Mouse (Mus musculus) macrophage (primary cell): Measurements from ENCODE around the gene Cdkn1c. TPM values are rescaled to one million over a fixed set of nuclear protein-coding genes. Genes with fewer than 3 reads are reported as not detected.
A peak's percentile ranks its signal among the peaks of the same experiment; 100 is the strongest.

Source experiments
- H3K27ac ChIP-seq: fragments of 350-480 bp; formaldehyde crosslinking; 2 replicates; pipeline ENCODE4 v1.9.0; 2021
- H3K36me3 ChIP-seq: fragments of 350-480 bp; formaldehyde crosslinking; 2 replicates; pipeline ENCODE4 v1.9.0; 2021; ENCODE audit errors: inconsistent target
- H3K4me3 ChIP-seq: fragments of 350-480 bp; formaldehyde crosslinking; 2 replicates; pipeline ENCODE4 v1.9.0; 2021; ENCODE audit errors: inconsistent target
- H3K79me2 ChIP-seq: fragments of 350-480 bp; formaldehyde crosslinking; 2 replicates; pipeline ENCODE4 v1.9.0; 2021; ENCODE audit errors: inconsistent target
- WGBS: methylation state at CpG from one replicate; pipeline ENCODE4 v1.1.7; 2026; ENCODE audit warnings: inconsistent platforms; ENCODE audit not compliant: missing documents; 5-methylcytosine and 5-hydroxymethylcytosine counted together
- polyA plus RNA-seq: library from polyadenylated mRNA; stranded (reverse); fragments of 250-400 nt; gene quantifications from 3 replicates; pipeline ENCODE4 v1.2.4, GENCODE M21; 2018; ENCODE audit warnings: inconsistent platforms

Cdkn1c gene
- polyA plus RNA-seq, 1 experiment from 2014 or later, result 94.4 TPM

GRCm38 (mm10) chr7:143482541-143482940, 21.7 kb upstream of the Cdkn1c start:
- Histone ChIP-seq H3K79me2 (no peaks in the 10 kb centered on the region), H3K27ac (no peak overlapping the region), H3K4me3 (no peak overlapping the region), H3K36me3 (no peaks in the 10 kb centered on the region)
- 75% methylated on average over 6 of the region's 6 CpGs for WGBS

- Histone ChIP-seq H3K27ac (no peak overlapping the region), H3K36me3 (no peaks in the 10 kb centered on the region), H3K4me3 (no peak overlapping the region), H3K79me2 (no peaks in the 10 kb centered on the region)
- 82% methylated on average over 5 of the region's 5 CpGs for WGBS
Observed at GRCm38 (mm10) chr7:143481806-143482387, 21.0 kb upstream of the Cdkn1c start.

DNA sequence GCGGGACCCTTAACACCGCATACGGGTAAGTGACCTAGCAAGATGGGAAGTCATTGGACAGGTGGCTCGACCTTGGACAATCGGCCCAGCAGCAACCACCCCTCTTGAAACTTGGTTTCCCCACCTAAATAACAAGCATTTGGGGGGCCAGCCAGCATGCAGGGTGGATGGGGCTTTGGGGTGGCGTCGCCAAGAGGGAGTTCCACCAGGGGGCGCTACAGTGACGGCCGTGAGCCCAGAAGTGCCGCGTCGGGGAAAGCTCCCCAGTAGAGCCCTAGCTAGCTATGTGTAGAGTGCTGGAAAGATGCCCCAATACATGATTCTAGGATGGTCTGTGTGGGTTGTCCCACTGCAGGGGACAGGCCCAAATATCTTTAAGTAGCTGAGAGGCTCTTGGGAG, 19.6 kb upstream of the Cdkn1c start:
- no peak overlapping the region for H3K4me3 ChIP-seq
- no peak overlapping the region for H3K27ac ChIP-seq
- 66% methylated on average over 6 of the region's 13 CpGs for WGBS
- H3K79me2 ChIP-seq, result no peaks in the 10 kb centered on the region
- no peaks in the 10 kb centered on the region for H3K36me3 ChIP-seq

DNA sequence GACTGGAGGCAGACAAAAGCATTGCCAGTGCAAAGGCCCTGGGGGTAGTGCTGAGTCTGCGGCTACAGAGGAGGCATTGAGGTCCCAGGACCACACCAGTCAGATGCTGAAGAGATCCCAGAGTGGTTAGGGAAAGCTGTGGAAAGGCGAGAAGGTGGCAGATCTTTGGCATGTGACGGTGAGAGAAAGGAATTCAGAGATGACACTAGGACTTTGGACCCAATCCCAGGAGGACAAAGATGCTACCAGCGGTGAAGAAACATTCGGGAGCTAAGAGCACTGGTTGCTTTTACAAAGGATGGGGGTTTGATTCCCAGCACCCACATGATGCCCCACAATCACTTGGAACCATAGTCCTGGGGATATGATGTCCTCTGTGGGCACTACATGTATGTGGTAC, 16.9 kb upstream of the Cdkn1c start:
- Histone ChIP-seq H3K79me2 (no peaks in the 10 kb centered on the region), H3K4me3 (no peak overlapping the region), H3K36me3 (no peaks in the 10 kb centered on the region), H3K27ac (no peak overlapping the region)
- 94% methylated on average over 5 of the region's 5 CpGs for WGBS

GRCm38 (mm10) chr7:143476702-143477335, 16.0 kb upstream of the Cdkn1c start:
- Histone ChIP-seq H3K27ac (no peak overlapping the region), H3K36me3 (no peaks in the 10 kb centered on the region), H3K79me2 (no peaks in the 10 kb centered on the region), H3K4me3 (no peak overlapping the region)
- 100% methylated on average over 3 of the region's 3 CpGs for WGBS

DNA sequence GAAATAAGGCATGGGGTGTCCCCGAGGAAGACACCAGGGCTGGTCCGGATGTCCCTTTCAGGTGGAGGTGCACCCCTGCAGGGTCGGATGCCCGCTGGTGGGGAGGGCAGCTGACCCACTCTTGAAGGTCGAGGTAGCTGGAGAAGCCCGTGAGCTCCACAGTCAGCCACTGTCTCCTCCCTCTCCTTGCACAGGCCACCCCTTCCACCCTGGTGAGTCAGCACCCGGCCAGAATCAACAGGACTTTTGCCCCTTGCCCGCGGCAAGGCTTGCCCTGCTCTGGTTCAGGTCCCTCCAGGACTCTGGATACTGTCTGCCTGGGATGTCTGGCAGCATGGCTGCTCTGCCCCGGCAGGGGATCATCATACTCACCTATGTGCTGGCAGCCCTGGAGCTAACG, 15.0 kb upstream of the Cdkn1c start:
- 44% methylated on average over 11 of the region's 11 CpGs for WGBS
- Histone ChIP-seq H3K36me3 (no peaks in the 10 kb centered on the region), H3K4me3 (no peak overlapping the region), H3K27ac (no peak overlapping the region), H3K79me2 (no peaks in the 10 kb centered on the region)

DNA sequence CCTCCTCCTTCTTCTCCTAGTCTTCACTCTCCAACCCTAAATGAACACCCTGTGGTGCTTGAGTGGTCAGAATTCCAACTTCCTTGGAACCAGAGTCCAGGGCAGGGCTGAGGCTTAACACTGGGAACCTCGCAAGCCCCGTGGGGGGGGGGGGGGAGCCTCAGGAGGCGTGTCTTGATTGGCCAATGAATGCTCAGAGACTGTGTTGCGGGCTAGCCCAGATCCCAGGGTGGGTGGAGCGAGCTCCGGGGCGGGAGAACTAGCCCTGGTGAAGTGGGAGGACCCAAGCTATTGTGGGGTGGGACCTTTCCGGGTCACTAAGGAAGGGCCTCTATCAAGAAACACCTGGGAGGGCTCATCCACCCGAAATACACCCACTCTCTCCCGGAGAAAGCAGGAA, 14.0 kb upstream of the Cdkn1c start:
- H3K79me2 ChIP-seq, result no peaks in the 10 kb centered on the region
- H3K27ac ChIP-seq, result no peak overlapping the region
- WGBS, result 79% methylated on average over 10 of the region's 10 CpGs
- H3K36me3 ChIP-seq, result no peaks in the 10 kb centered on the region
- H3K4me3 ChIP-seq, result no peak overlapping the region

- peak within 1 kb of the TSS; percentile 17; the same call in 1 of the 2 replicates for H3K4me3 ChIP-seq
- H3K27ac ChIP-seq, result no peak within 1 kb of the TSS
- 20% methylated on average over 4 of the region's 4 CpGs for WGBS
Observed at GRCm38 (mm10) chr7:143473347-143474101, 12.7 kb upstream of the Cdkn1c start, which contains the start of gene Slc22a18. TSS of gene Slc22a18 (plus strand) at chr7:143473736.

GRCm38 (mm10) chr7:143469946-143470345, 9.1 kb upstream of the Cdkn1c start:
- no peaks in the 10 kb centered on the region for H3K36me3 ChIP-seq
- no peaks in the 10 kb centered on the region for H3K79me2 ChIP-seq
- no peak overlapping the region for H3K27ac ChIP-seq
- 13% methylated on average over 8 of the region's 8 CpGs for WGBS
- H3K4me3 ChIP-seq, result no peak overlapping the region

More at GRCm38 (mm10) chr7:143473347-143474101, 12.7 kb upstream of the Cdkn1c start, which contains the start of gene Slc22a18:
- no peaks in the 10 kb centered on the region for H3K79me2 ChIP-seq
- no peaks in the 10 kb centered on the region for H3K36me3 ChIP-seq

DNA sequence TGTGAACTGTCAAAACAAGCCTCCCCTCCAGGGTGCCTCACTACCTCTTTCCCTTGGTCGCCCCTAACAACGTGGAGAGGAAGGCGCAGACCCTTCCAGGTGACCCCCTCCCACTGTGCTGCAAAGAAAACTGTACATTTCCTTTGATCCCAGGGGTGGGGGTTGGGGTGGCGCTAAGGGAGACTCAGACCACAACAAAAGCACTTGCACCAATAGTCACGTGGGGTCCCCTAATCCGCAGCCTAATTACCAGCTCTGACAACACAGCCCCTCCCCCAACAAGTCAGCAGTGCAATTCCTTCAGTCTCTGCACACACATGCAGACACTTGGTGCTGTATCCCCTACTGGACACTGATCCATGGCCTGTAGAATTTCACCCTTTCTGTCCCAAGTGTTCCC, 6.9 kb upstream of the Cdkn1c start:
- Histone ChIP-seq H3K36me3 (no peaks in the 10 kb centered on the region), H3K4me3 (no peak overlapping the region), H3K79me2 (no peaks in the 10 kb centered on the region), H3K27ac (no peak overlapping the region)
- 37% methylated on average over 4 of the region's 6 CpGs for WGBS

- no peaks in the 10 kb centered on the region for H3K79me2 ChIP-seq
- WGBS, result 13% methylated on average over 14 of the region's 14 CpGs
- H3K27ac ChIP-seq, result no peak overlapping the region
- H3K4me3 ChIP-seq, result no peak overlapping the region
- H3K36me3 ChIP-seq, result no peaks in the 10 kb centered on the region
Observed at GRCm38 (mm10) chr7:143466099-143466677, 5.3 kb upstream of the Cdkn1c start.

DNA sequence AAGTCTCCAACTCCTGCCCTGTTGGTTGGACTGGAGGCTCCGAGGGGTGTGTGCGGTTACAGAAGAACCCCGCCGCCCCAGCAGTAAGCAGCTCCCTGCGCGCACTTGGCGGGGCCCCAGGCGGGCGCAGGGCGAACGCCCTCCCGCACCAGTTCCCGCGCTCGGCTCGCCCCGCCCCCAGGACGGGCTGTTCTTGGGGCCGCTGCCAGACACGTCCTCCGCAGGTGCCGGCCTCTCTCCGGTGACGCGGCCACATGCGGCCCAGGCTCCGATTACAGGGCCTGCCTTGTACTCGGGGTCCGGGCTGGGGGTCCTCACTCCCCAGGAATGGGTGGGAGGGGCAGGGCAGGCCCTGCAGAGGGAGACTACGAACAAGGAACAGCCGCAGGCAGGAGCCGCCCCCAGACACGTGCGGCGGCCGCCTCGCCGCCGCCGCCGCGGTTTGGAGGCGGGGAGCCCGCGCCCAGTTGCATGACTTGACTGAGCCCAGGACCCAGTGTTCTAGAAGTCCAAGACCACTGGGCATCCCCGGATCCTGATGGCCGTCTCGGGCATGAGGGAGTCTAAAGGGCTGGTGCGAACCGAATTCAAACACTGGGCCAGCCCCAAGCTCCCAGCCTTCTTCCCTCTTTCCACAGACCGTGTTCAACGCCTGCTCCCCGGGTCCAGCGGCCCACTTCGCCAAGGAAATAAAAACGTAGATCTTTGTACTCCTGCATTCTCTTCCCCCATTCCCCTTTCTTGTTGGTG, 4.1 kb upstream of the Cdkn1c start:
- 17% methylated on average over 55 of the region's 56 CpGs for WGBS
- no peaks in the 10 kb centered on the region for H3K36me3 ChIP-seq
- no peak overlapping the region for H3K4me3 ChIP-seq
- no peak overlapping the region for H3K27ac ChIP-seq
- H3K79me2 ChIP-seq, result no peaks in the 10 kb centered on the region

- H3K27ac ChIP-seq, result no peak overlapping the region
- H3K4me3 ChIP-seq, result no peak overlapping the region
- H3K36me3 ChIP-seq, result no peaks in the 10 kb centered on the region
- WGBS, result 15% methylated on average over 11 of the region's 11 CpGs
- H3K79me2 ChIP-seq, result no peaks in the 10 kb centered on the region
Observed at GRCm38 (mm10) chr7:143463865-143464415, 3.1 kb upstream of the Cdkn1c start.

DNA sequence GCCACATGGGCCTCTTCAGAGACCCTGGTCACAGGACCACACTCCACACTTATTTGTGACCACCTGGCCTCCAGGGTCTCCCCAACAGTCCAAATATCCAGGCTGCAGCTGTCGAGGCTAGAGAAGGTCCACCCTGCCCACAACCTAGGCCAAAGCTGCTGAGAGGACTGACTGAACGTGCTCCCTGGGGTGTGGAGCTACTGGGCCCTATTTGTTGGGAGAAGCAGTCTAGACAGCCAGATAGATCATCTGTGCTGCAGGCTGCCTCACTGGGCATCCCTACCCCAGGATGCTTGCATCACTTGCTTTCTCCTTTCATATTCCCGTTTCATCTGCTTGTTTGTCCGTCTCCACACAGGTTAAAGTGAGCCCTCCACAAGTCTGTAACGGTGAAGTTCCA, 1.7 kb upstream of the Cdkn1c start:
- Histone ChIP-seq H3K79me2 (no peaks in the 10 kb centered on the region), H3K27ac (no peak overlapping the region), H3K4me3 (no peak overlapping the region), H3K36me3 (no peaks in the 10 kb centered on the region)
- 82% methylated on average over 5 of the region's 5 CpGs for WGBS
